Mouse (Mus musculus) lung, adult 2 months (tissue): ENCODE measurements around the gene Fndc3b. TPM values are rescaled to one million over a fixed set of nuclear protein-coding genes. Genes with fewer than 3 reads are reported as not detected.
A peak's percentile ranks its signal among the peaks of the same experiment; 100 is the strongest.

Experiments
- DNase-seq: peaks from one replicate; pipeline ENCODE4 v3.0.0; 2022
- H3K4me1 ChIP-seq: fragments of 200-500 bp; 2 replicates; pipeline ENCODE4 v1.6.1; 2011; ENCODE audit warnings: low read length; ENCODE audit not compliant: control insufficient read depth, insufficient read depth
- H3K4me3 ChIP-seq: fragments of 200-500 bp; replicated peaks from 2 replicates; pipeline ENCODE3; 2011; ENCODE audit warnings: low read depth, mild to moderate bottlenecking, control low read depth, low read length; ENCODE audit errors: extremely low read depth
- CTCF ChIP-seq: fragments of 200-500 bp; IDR thresholded peaks from 2 replicates; pipeline ENCODE4 v1.5.1; 2011; ENCODE audit warnings: mild to moderate bottlenecking, low read length, control low read depth; ENCODE audit not compliant: insufficient read depth
- POLR2A ChIP-seq: fragments of 200-500 bp; IDR thresholded peaks from 2 replicates; pipeline ENCODE4 v1.6.1; 2011; ENCODE audit warnings: low read depth, mild to moderate bottlenecking, control low read depth, low read length, borderline replicate concordance; ENCODE audit errors: extremely low read depth
- WGBS: fragments of 180-500 bp; shearing (Covaris S2); methylation state at CpG from one replicate; pipeline ENCODE4 v1.1.7; 2018; 5-methylcytosine and 5-hydroxymethylcytosine counted together
- polyA plus RNA-seq: library from polyadenylated mRNA; depleted of rRNA; stranded (reverse); fragments of >200 nt; gene quantifications from 2 replicates; pipeline ENCODE4 v1.2.3, GENCODE M21; 2012

The Fndc3b gene
- polyA plus RNA-seq, 1 experiment: 23.8 TPM

- TF ChIP-seq POLR2A: no peak
- TF ChIP-seq CTCF: no peak
- WGBS: 87% methylated on average over 4 of the region's 4 CpGs
These were observed 177.4 kb downstream of the Fndc3b start for GRCm38 (mm10) chr3:27533721-27534120.

GRCm38 (mm10) chr3:27531993-27532392 is 179.1 kb downstream of the Fndc3b start:
- Histone ChIP-seq H3K4me3 (no peak overlapping the region), H3K4me1 (no peaks in the 10 kb centered on the region)
- DNase-seq: no peak
- no peak for TF ChIP-seq CTCF
- no peak for TF ChIP-seq POLR2A
- WGBS: 75% methylated on average over 4 of the region's 4 CpGs

More at GRCm38 (mm10) chr3:27533721-27534120, 177.4 kb downstream of the Fndc3b start:
- no peaks in the 10 kb centered on the region for H3K4me1 ChIP-seq
- DNase-seq: no peak
- H3K4me3 ChIP-seq: no peak overlapping the region

GRCm38 (mm10) chr3:27530370-27530769 is 180.7 kb downstream of the Fndc3b start:
- Histone ChIP-seq H3K4me1 (no peaks in the 10 kb centered on the region), H3K4me3 (no peak overlapping the region)
- TF ChIP-seq POLR2A (no peak), CTCF (no peak)
- DNase-seq: no peak
- WGBS: 71% methylated on average over 7 of the region's 7 CpGs

- H3K4me3 ChIP-seq: no peak overlapping the region
- DNase-seq: no peak
- H3K4me1 ChIP-seq: no peaks in the 10 kb centered on the region
- TF ChIP-seq CTCF: no peak
- no peak for TF ChIP-seq POLR2A
- WGBS: 69% methylated on average over 14 of the region's 14 CpGs
These were observed 181.7 kb downstream of the Fndc3b start for GRCm38 (mm10) chr3:27529221-27530051.

GRCm38 (mm10) chr3:27526991-27527390 is 184.1 kb downstream of the Fndc3b start:
- WGBS: 87% methylated on average over 3 of the region's 3 CpGs
- Histone ChIP-seq H3K4me1 (no peaks in the 10 kb centered on the region), H3K4me3 (no peak overlapping the region)
- no peak for DNase-seq
- TF ChIP-seq CTCF (no peak), POLR2A (no peak)

GRCm38 (mm10) chr3:27523176-27523936 is 187.8 kb downstream of the Fndc3b start:
- TF ChIP-seq CTCF (no peak), POLR2A (no peak)
- 72% methylated on average over 12 of the region's 12 CpGs for WGBS
- Histone ChIP-seq H3K4me3 (no peak overlapping the region), H3K4me1 (peaks cover 3% of the 10 kb centered on the region)
- no peak for DNase-seq

- 67% methylated on average over 6 of the region's 6 CpGs for WGBS
- TF ChIP-seq POLR2A: no peak
- no peak for TF ChIP-seq CTCF
- H3K4me3 ChIP-seq: no peak overlapping the region
- peaks cover 3% of the 10 kb centered on the region for H3K4me1 ChIP-seq
- DNase-seq: no peak
These were observed 190.7 kb downstream of the Fndc3b start for GRCm38 (mm10) chr3:27520391-27520790.

- Histone ChIP-seq H3K4me1 (peaks cover 3% of the 10 kb centered on the region), H3K4me3 (no peak overlapping the region)
- peak; percentile 17 for DNase-seq
- TF ChIP-seq POLR2A: no peak
- TF ChIP-seq CTCF: no peak
- WGBS: 64% methylated on average over 6 of the region's 6 CpGs
These were observed 191.6 kb downstream of the Fndc3b start for GRCm38 (mm10) chr3:27519481-27519880.

- Histone ChIP-seq H3K4me3 (no peak overlapping the region), H3K4me1 (peaks cover 3% of the 10 kb centered on the region)
- TF ChIP-seq POLR2A: no peak
- TF ChIP-seq CTCF: no peak
- peak; percentile 53 for DNase-seq
- WGBS: 26% methylated on average over 9 of the region's 9 CpGs
These were observed 192.2 kb downstream of the Fndc3b start for GRCm38 (mm10) chr3:27518935-27519334.
